Mouse (Mus musculus) liver, postnatal 0 days (tissue): ENCODE results near the gene Fabp3. TPM values are rescaled to one million over a fixed set of nuclear protein-coding genes. Genes with fewer than 3 reads are reported as not detected.

Experiments used
- ATAC-seq: fragments of 200-750 bp; cut with Nextera tagmentation; 2 replicates; pipeline ENCODE4 v1.8.0; 2017; ENCODE audit warnings: mild to moderate bottlenecking, moderate library complexity
- DNase-seq: peaks from one replicate; pipeline ENCODE4 v3.0.0-alpha.2; 2016
- H3K27ac ChIP-seq: fragments of 300-500 bp; sonication (generic); 2 replicates; pipeline ENCODE4 v1.5.1; 2014; ENCODE audit warnings: antibody characterized with exemption, moderate library complexity, mild to moderate bottlenecking, low read depth
- H3K27me3 ChIP-seq: fragments of 300-500 bp; sonication (generic); 2 replicates; pipeline ENCODE4 v1.6.1; 2014; ENCODE audit warnings: low read length, control low read depth, mixed read lengths; ENCODE audit not compliant: insufficient read depth
- H3K36me3 ChIP-seq: fragments of 300-500 bp; sonication (generic); replicated peaks from 2 replicates; pipeline ENCODE4 v1.6.1; 2014; ENCODE audit warnings: mild to moderate bottlenecking, control low read depth, low read length, moderate library complexity, mixed read lengths; ENCODE audit not compliant: insufficient read depth
- H3K4me1 ChIP-seq: fragments of 300-500 bp; sonication (generic); 2 replicates; pipeline ENCODE4 v1.6.1; 2014; ENCODE audit warnings: antibody characterized with exemption, mild to moderate bottlenecking, control low read depth; ENCODE audit not compliant: insufficient read depth
- H3K4me2 ChIP-seq: fragments of 300-500 bp; sonication (generic); 2 replicates; pipeline ENCODE4 v1.6.1; 2014; ENCODE audit warnings: low read depth, mild to moderate bottlenecking, low read length, moderate library complexity, mixed read lengths
- H3K4me3 ChIP-seq: fragments of 300-500 bp; sonication (generic); 2 replicates; pipeline ENCODE4 v1.5.1; 2014; ENCODE audit warnings: low read depth, low read length
- H3K9ac ChIP-seq: fragments of 300-500 bp; sonication (generic); replicated peaks from 2 replicates; pipeline ENCODE4 v1.6.1; 2014; ENCODE audit warnings: mild to moderate bottlenecking, moderate library complexity
- H3K9me3 ChIP-seq: fragments of 300-500 bp; sonication (generic); 2 replicates; pipeline ENCODE4 v1.6.1; 2016; ENCODE audit warnings: mild to moderate bottlenecking, control low read depth, low read length, mixed read lengths
- CTCF ChIP-seq: sonication (generic); IDR thresholded peaks from 2 replicates; pipeline ENCODE4 v1.5.1; 2016; ENCODE audit warnings: antibody characterized with exemption, low read depth
- EP300 ChIP-seq: IDR thresholded peaks from 2 replicates; pipeline ENCODE4 v1.6.1; 2016; ENCODE audit warnings: antibody characterized with exemption, low read depth, mild to moderate bottlenecking
- WGBS: fragments of 180-500 bp; shearing (Covaris S2); extraction: QIAGEN DNeasy Blood & Tissue Kit; methylation state at CpG from one replicate; pipeline ENCODE4 v1.1.7; 2014; ENCODE audit not compliant: insufficient replicate concordance; 5-methylcytosine and 5-hydroxymethylcytosine counted together
- polyA plus RNA-seq: library from polyadenylated mRNA; unstranded; fragments of >200 nt; fragmentation: Nextera tagmentation; extraction: Ambion mirVana; gene quantifications from 2 replicates; pipeline ENCODE4 v1.2.1, GENCODE M21; 2015

The Fabp3 gene
- polyA plus RNA-seq, 1 experiment from 2014 or later = 1.3 TPM

DNA sequence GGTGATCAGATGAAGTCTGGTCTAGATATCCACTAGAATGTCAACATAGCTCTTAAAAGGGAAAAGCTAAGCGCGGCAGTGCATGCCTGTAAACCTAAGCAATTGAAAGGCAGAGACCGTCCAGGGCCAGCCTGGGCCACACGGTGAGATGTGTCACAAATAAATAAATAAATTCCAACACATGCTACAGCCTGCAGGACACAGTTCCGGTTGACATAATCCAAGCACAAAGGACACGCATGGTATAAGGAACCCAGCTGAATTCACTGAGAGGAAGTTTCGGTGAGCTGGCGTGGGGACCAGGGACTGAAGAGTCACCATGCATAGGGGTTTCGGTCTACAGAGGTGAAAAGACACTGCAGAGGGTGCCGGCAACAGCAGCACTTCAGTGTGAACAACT, 39.7 kb upstream of the Fabp3 start:
- 79% methylated on average over 10 of the region's 10 CpGs for WGBS
- Histone ChIP-seq H3K4me1 (peaks cover 10% of the 10 kb centered on the region), H3K9me3 (no peaks in the 10 kb centered on the region), H3K9ac (no peak overlapping the region), H3K36me3 (no peaks in the 10 kb centered on the region), H3K4me2 (no peak overlapping the region), H3K4me3 (no peak overlapping the region), H3K27ac (no peak overlapping the region), H3K27me3 (peaks cover 22% of the 10 kb centered on the region)
- ATAC-seq = no peak
- no peak for DNase-seq
- TF ChIP-seq CTCF (no peak), EP300 (no peak)

DNA sequence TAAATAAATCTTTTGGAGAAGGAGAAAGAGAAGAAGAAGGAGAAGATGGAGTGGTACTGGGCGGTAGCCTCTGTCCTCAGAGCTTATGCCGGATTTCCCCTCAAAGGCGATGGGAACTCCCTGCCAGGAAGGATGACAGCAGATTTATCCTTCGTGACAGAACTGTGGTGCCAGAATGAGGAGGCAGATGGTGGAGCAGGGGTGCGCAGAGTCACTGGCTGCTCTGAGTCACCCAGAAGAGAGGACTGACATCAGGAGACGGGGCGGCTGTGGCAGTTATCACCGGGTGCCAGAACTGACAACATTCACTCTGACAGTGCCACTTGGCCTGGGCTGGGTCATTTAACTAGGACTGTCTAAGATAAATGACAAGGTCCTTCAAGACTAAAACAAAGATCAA, 38.3 kb upstream of the Fabp3 start:
- no peaks in the 10 kb centered on the region for H3K36me3 ChIP-seq
- H3K9ac ChIP-seq = no peak overlapping the region
- no peak overlapping the region for H3K4me3 ChIP-seq
- peaks cover 27% of the 10 kb centered on the region for H3K27me3 ChIP-seq
- TF ChIP-seq EP300 (no peak), CTCF (no peak)
- no peaks in the 10 kb centered on the region for H3K9me3 ChIP-seq
- peak; percentile 37; the same call in 1 of the 2 replicates for ATAC-seq
- no peak for DNase-seq
- peaks cover 10% of the 10 kb centered on the region for H3K4me1 ChIP-seq
- H3K4me2 ChIP-seq = no peak overlapping the region
- WGBS = 70% methylated on average over 8 of the region's 8 CpGs
- no peak overlapping the region for H3K27ac ChIP-seq

- WGBS = 53% methylated on average over 6 of the region's 6 CpGs
- H3K4me3 ChIP-seq = no peak overlapping the region
- H3K27me3 ChIP-seq = peaks cover 34% of the 10 kb centered on the region
- no peak for DNase-seq
- TF ChIP-seq CTCF = no peak
- TF ChIP-seq EP300 = no peak
- no peaks in the 10 kb centered on the region for H3K36me3 ChIP-seq
- peaks cover 10% of the 10 kb centered on the region for H3K4me1 ChIP-seq
- no peak overlapping the region for H3K9ac ChIP-seq
- H3K9me3 ChIP-seq = no peaks in the 10 kb centered on the region
- no peak overlapping the region for H3K4me2 ChIP-seq
- H3K27ac ChIP-seq = no peak overlapping the region
- ATAC-seq = no peak
Measured at GRCm38 (mm10) chr4:130270611-130271347, 37.6 kb upstream of the Fabp3 start.

DNA sequence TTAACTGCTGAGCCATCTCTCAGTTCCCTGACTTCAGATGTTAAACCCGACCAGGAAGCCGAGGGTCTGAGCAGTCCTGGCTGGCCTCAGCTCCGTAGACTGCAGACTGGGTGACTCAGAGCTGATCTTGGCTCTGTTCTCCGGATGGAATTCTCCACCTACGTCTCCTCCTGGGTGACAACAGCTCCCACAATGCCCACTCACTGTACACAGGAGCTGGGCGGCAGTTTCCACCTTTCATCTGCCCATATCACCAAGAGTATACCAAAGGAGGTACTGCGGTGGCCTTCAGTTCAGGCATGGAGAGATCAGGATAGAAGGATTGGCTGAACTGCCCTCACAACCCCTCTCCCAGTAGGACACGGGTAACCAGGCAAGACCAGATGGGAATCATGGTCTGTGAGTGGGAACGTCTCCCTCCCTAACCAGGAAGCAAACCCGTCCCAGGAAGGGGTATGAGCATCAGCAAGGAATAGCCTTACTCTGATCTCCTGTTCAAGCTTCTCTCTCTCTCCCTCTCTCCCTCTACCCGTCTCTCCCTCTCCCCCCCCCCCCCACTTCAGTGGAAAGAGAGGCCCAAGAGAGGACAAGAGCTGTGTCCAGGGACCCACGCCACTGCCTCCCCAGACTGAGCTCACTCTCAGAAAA, 34.6 kb upstream of the Fabp3 start:
- H3K36me3 ChIP-seq = no peaks in the 10 kb centered on the region
- no peak for ATAC-seq
- H3K4me1 ChIP-seq = no peaks in the 10 kb centered on the region; the same call in 1 of the 2 replicates
- no peak overlapping the region for H3K4me2 ChIP-seq
- no peak overlapping the region for H3K9ac ChIP-seq
- no peak for TF ChIP-seq EP300
- TF ChIP-seq CTCF = no peak
- 11% methylated on average over 12 of the region's 12 CpGs for WGBS
- H3K27me3 ChIP-seq = peaks cover 50% of the 10 kb centered on the region
- H3K9me3 ChIP-seq = no peaks in the 10 kb centered on the region
- H3K4me3 ChIP-seq = no peak overlapping the region
- no peak overlapping the region for H3K27ac ChIP-seq
- DNase-seq = no peak

GRCm38 (mm10) chr4:130274346-130275015, 33.9 kb upstream of the Fabp3 start:
- no peak overlapping the region for H3K9ac ChIP-seq
- DNase-seq (no peak), ATAC-seq (no peak)
- H3K9me3 ChIP-seq = no peaks in the 10 kb centered on the region
- 4% methylated on average over 29 of the region's 29 CpGs for WGBS
- TF ChIP-seq CTCF (no peak), EP300 (no peak)
- no peaks in the 10 kb centered on the region for H3K36me3 ChIP-seq
- H3K4me1 ChIP-seq = no peaks in the 10 kb centered on the region; the same call in 1 of the 2 replicates
- peak overlapping the region; percentile 33 for H3K4me3 ChIP-seq
- H3K4me2 ChIP-seq = peak overlapping the region; percentile 69
- H3K27ac ChIP-seq = no peak overlapping the region
- H3K27me3 ChIP-seq = peaks cover 57% of the 10 kb centered on the region
